Mouse (Mus musculus): ENCODE data around the gene Btbd19. TPM values are rescaled to one million over a fixed set of nuclear protein-coding genes. Genes with fewer than 3 reads are reported as not detected.
A peak's percentile ranks its signal among the peaks of the same experiment; 100 is the strongest.

The Btbd19 gene
- total and polyA plus RNA-seq, 3 experiments: 2.9 to 6.6 (median 3.2) TPM

GRCm38 (mm10) chr4:117139217-117139612, 13.7 kb upstream of the Btbd19 start:
- Histone ChIP-seq H3K36me3 (ENCODE audit: control insufficient read depth, insufficient read depth, low read length) (no peaks in the 10 kb centered on the region), H3K4me1 (ENCODE audit: control insufficient read depth, insufficient read depth, low read length) (peaks cover under 1% of the 10 kb centered on the region), H3K27ac (no peak overlapping the region), H3K4me3 (no peak overlapping the region), H3K27me3 (ENCODE audit: control insufficient read depth, insufficient read depth, low read length) (no peaks in the 10 kb centered on the region), H3K9ac (ENCODE audit: low read depth, low read length) (no peak overlapping the region), H3K79me2 (replicated peaks; ENCODE audit: control insufficient read depth, insufficient read depth, low read length) (no peaks in the 10 kb centered on the region)
- 4% methylated on average over 2 of the region's 2 CpGs for WGBS
- DNase-seq: peak in 1 of 2 experiments; percentile 52
- intact Hi-C loops (cut with DNase I): loop anchor here (5.0 kb wide), 1 partner anchor 42 kb away; the partner anchor contains the start of gene Ptch2
- TF ChIP-seq CTCF (IDR thresholded peaks at IDR 0.05) (peak; percentile 94), EP300 (IDR thresholded peaks at IDR 0.05; ENCODE audit: insufficient read depth, low read depth, low read length) (no peak)

GRCm38 (mm10) chr4:117138295-117139216, 13.0 kb upstream of the Btbd19 start:
- intact Hi-C loops (cut with DNase I): loop anchor here (5.0 kb wide), 1 partner anchor 41 kb away; the partner anchor contains the start of gene Ptch2

GRCm38 (mm10) chr4:117136034-117136433, 10.5 kb upstream of the Btbd19 start:
- Histone ChIP-seq H3K27ac (no peak overlapping the region), H3K4me3 (no peak overlapping the region), H3K79me2 (replicated peaks; ENCODE audit: control insufficient read depth, insufficient read depth, low read length) (no peaks in the 10 kb centered on the region), H3K9ac (ENCODE audit: low read depth, low read length) (no peak overlapping the region), H3K27me3 (ENCODE audit: control insufficient read depth, insufficient read depth, low read length) (no peaks in the 10 kb centered on the region), H3K36me3 (ENCODE audit: control insufficient read depth, insufficient read depth, low read length) (no peaks in the 10 kb centered on the region), H3K4me1 (ENCODE audit: control insufficient read depth, insufficient read depth, low read length) (peaks cover 9% of the 10 kb centered on the region)
- TF ChIP-seq EP300 (IDR thresholded peaks at IDR 0.05; ENCODE audit: insufficient read depth, low read depth, low read length) (no peak), POLR2A (IDR thresholded peaks at IDR 0.05; ENCODE audit: insufficient read depth, low read depth, low read length) (no peak), CTCF (IDR thresholded peaks at IDR 0.05) (no peak)
- DNase-seq: no peak
- whole genome bisulfite sequencing: 49% methylated on average over 8 of the region's 8 CpGs
- intact Hi-C loops (cut with DNase I): loop anchor here (2.0 to 5.0 kb wide), 3 partner anchors 15 to 39 kb away; partner anchors contain the start of gene Ptch2

More at GRCm38 (mm10) chr4:117138295-117139216, 13.0 kb upstream of the Btbd19 start:
- DNase-seq: no peak
- Histone ChIP-seq H3K36me3 (ENCODE audit: control insufficient read depth, insufficient read depth, low read length) (no peaks in the 10 kb centered on the region), H3K27me3 (ENCODE audit: control insufficient read depth, insufficient read depth, low read length) (no peaks in the 10 kb centered on the region), H3K79me2 (replicated peaks; ENCODE audit: control insufficient read depth, insufficient read depth, low read length) (no peaks in the 10 kb centered on the region), H3K4me1 (ENCODE audit: control insufficient read depth, insufficient read depth, low read length) (peaks cover 3% of the 10 kb centered on the region), H3K4me3 (no peak overlapping the region), H3K27ac (no peak overlapping the region), H3K9ac (ENCODE audit: low read depth, low read length) (no peak overlapping the region)
- WGBS: 73% methylated on average over 15 of the region's 17 CpGs
- no peak for TF ChIP-seq EP300 (IDR thresholded peaks at IDR 0.05; ENCODE audit: insufficient read depth, low read depth, low read length)
- TF ChIP-seq CTCF (IDR thresholded peaks at IDR 0.05): no peak
- TF ChIP-seq POLR2A (IDR thresholded peaks at IDR 0.05; ENCODE audit: insufficient read depth, low read depth, low read length): no peak

GRCm38 (mm10) chr4:117134601-117134995, 9.1 kb upstream of the Btbd19 start:
- Histone ChIP-seq H3K27ac (no peak overlapping the region), H3K36me3 (ENCODE audit: control insufficient read depth, insufficient read depth, low read length) (no peaks in the 10 kb centered on the region), H3K9ac (ENCODE audit: low read depth, low read length) (no peak overlapping the region), H3K79me2 (replicated peaks; ENCODE audit: control insufficient read depth, insufficient read depth, low read length) (no peaks in the 10 kb centered on the region), H3K4me3 (no peak overlapping the region), H3K4me1 (ENCODE audit: control insufficient read depth, insufficient read depth, low read length) (peaks cover 9% of the 10 kb centered on the region), H3K27me3 (ENCODE audit: control insufficient read depth, insufficient read depth, low read length) (no peaks in the 10 kb centered on the region)
- peak in 1 of 2 experiments; percentile 15 for DNase-seq
- WGBS: 34% methylated on average over 2 of the region's 2 CpGs
- TF ChIP-seq POLR2A (IDR thresholded peaks at IDR 0.05; ENCODE audit: insufficient read depth, low read depth, low read length) (no peak), EP300 (IDR thresholded peaks at IDR 0.05; ENCODE audit: insufficient read depth, low read depth, low read length) (no peak), CTCF (IDR thresholded peaks at IDR 0.05) (no peak)
- intact Hi-C loops (cut with DNase I): loop anchor here (2.0 kb wide), 1 partner anchor 140 kb away; the partner anchor contains the start of genes Hectd3 and Urod

GRCm38 (mm10) chr4:117133817-117134600, 8.5 kb upstream of the Btbd19 start, which contains the start of gene Plk3:
TSS of gene Plk3 (minus strand) at chr4:117133963.
- H3K27me3 ChIP-seq (ENCODE audit: control insufficient read depth, insufficient read depth, low read length): no peaks in the 10 kb centered on the region
- peak within 1 kb of the TSS; percentile 86 for H3K4me3 ChIP-seq
- TF ChIP-seq POLR2A (IDR thresholded peaks at IDR 0.05; ENCODE audit: insufficient read depth, low read depth, low read length) (peak; percentile 82), EP300 (IDR thresholded peaks at IDR 0.05; ENCODE audit: insufficient read depth, low read depth, low read length) (peak; percentile 68; the same call in 1 of the 2 replicates), CTCF (IDR thresholded peaks at IDR 0.05) (0 out of 2 replicates have a peak, but pooled peaks have one; percentile 9)
- H3K9ac ChIP-seq (ENCODE audit: low read depth, low read length): peak within 1 kb of the TSS; percentile 83
- intact Hi-C loops (cut with DNase I): loop anchor here (2.0 kb wide), 1 partner anchor 139 kb away; the partner anchor contains the start of genes Hectd3 and Urod
- no peaks in the 10 kb centered on the region for H3K36me3 ChIP-seq (ENCODE audit: control insufficient read depth, insufficient read depth, low read length)
- no peaks in the 10 kb centered on the region for H3K79me2 ChIP-seq (replicated peaks; ENCODE audit: control insufficient read depth, insufficient read depth, low read length)
- 2% methylated on average over 48 of the region's 48 CpGs for WGBS
- peaks cover 9% of the 10 kb centered on the region for H3K4me1 ChIP-seq (ENCODE audit: control insufficient read depth, insufficient read depth, low read length)
- H3K27ac ChIP-seq: peak within 1 kb of the TSS; percentile 78
- peak; percentile 97 to 99 for DNase-seq

Measured in heart, adult 2 months (tissue).